Mouse (Mus musculus) embryo, embryonic 10.5 days (tissue): ENCODE results near the gene Kncn.

ENCODE experiments used
- DNase-seq: peaks from one replicate; pipeline ENCODE4 v3.0.0-alpha.2; 2015; ENCODE audit warnings: low spot score

Kncn gene

DNA sequence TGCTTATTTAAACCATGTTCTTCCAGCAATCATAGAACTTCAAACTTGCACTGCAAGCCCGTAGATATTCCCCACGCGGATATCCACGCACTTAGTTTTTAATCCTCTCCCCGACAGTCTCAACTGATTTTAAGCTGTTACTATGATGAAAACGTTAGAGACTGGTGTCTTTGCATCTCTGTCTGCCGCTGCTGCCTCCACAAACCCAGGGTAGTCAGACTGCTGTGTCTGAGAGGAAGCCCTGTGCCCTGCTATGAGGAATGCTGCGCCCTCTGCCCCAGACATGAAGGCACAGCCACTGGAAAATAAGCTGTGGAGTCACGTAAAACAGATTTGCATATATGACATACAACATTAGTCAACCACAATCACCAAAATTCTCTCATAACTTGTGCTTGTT lies 5.4 kb upstream of the Kncn start:
- no peak for DNase-seq

DNA sequence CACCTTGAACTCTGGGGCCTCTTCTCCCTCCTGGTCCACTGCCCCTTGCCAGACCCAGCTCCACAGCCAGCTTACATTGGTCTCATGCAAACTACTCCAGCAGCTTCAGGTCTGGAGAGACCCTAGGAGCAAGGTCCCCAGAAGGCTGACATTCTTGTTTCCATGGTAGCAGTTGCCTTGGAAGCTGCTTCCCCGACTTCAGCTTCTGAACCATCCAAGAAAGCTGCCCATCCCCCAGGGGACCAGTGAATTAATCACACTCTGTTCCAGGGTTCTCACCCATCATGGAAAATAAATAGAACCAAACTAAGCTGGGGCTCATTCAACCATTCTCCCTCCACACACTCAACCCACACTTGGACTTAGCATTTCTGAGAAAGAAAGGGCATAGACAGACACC lies 3.0 kb upstream of the Kncn start:
- DNase-seq, result peak; percentile 83

- no peak for DNase-seq
Observed at GRCm38 (mm10) chr4:115882195-115882594, 2.0 kb upstream of the Kncn start.

GRCm38 (mm10) chr4:115885846-115886245 lies 1.6 kb downstream of the Kncn start:
- DNase-seq, result no peak

- DNase-seq, result peak; percentile 44
Observed at GRCm38 (mm10) chr4:115886875-115887274, 2.7 kb downstream of the Kncn start.

DNA sequence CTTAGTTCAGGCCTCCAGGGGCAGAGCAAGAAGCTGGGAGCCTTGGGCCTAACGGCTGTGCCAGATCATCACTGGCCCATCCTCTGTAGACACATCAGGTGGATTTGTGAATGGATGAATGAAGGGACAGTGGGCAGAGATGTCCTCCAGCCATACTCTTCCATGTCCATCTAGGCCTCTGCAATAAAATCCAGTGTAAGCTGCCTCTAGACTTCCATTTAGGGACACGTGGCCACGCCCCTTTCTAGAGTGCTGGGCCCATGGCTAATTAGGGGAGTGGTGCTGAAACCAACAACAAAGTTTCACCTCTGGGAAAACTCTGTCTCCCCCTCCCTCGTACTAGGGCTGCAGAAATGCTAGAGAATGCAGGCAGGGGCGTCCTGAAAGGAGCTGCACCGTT lies 5.9 kb downstream of the Kncn start:
- peak; percentile 45 for DNase-seq

DNA sequence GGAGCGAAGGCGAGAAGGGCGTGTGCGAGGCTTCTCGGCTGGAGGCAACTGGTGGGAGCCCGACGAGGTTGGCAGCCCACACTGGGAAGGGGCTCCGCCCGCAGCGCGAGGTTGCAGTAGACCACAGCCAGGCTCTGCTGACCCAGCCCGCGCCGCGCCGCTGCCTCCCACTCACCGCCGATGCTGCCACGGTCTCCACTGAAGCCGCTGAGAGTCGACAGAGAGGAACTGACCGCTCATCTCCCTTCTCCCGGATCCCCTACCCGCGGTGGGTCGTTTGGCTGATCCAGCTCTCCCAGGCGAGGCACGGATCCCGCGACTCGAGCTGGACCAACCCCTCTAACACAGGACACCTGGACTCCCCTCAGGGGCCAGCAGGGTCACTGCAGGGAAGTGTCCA lies 6.4 kb downstream of the Kncn start, which contains the start of gene 6430628N08Rik:
Gene 6430628N08Rik (plus strand): TSS at position 113 of the 400 bp plus-strand sequence.
- peak; percentile 36 for DNase-seq

GRCm38 (mm10) chr4:115894281-115894680 lies 10.1 kb downstream of the Kncn start:
- DNase-seq, result no peak

- peak; percentile 65 for DNase-seq
Observed at GRCm38 (mm10) chr4:115897901-115898631, 13.9 kb downstream of the Kncn start.

DNA sequence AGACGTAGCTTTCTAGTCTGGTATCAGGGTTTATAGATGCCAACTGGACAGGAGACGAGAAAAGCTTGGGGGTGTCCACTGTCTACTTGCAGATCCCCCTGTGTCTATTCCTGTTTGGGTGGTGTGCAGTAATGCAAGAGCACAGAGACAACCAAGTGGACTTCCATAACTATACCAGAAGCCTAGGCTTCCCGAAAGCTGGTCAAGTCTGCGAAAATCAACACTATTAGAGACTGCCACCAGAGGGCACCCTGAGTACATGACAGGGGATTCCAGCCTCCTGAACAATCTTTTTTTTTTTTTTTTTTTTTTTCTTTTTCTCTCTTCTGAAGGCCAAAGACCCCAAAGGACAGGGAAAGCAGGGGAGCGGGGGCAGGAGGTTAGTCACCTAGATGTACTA lies 18.6 kb downstream of the Kncn start:
- DNase-seq, result peak; percentile 92

- peak; percentile 70 for DNase-seq
Observed at GRCm38 (mm10) chr4:115904375-115904774, 20.2 kb downstream of the Kncn start.

- peak; percentile 54 for DNase-seq
Observed at GRCm38 (mm10) chr4:115905701-115906100, 21.5 kb downstream of the Kncn start.

DNA sequence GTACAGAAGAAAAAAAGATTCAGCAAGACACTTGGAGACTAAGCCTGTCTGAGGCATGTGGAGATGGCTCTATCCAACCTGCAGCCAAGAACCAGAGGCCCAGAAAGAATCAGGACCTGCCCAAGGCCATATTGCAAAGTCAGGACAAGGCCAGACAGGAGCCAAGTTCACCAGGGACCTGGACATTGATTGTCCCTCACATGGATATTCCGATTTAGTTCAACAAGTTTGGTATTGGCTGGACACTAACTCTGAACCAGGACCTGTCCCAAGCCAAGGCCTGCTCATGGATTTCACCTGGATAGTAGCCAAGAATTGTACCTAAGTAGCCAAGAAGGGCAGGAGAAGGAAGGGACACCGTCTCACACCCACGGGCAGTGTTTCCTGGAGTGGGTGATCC lies 22.6 kb downstream of the Kncn start:
- DNase-seq, result no peak

GRCm38 (mm10) chr4:115907994-115908393 lies 23.8 kb downstream of the Kncn start:
- DNase-seq, result no peak

DNA sequence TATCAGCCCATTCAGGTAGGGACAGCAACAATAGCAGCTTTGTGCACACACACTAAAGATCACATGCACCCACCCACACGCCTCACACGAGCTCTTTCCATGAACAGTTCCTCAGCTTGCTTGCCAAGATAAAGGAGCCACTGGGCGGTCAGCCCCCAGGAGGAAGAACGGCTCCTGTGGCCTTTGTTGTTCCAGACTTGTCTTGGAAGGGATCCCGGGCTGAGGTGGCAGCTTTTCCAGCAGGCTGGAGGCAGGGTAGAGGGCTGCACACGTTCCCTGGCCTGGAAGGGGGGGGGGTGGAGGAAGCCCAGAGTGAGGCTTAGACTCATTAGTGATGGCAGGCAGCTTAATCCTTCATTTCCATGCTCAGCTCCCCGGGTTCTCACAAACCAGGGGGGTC lies 24.4 kb downstream of the Kncn start:
- DNase-seq, result no peak

DNA sequence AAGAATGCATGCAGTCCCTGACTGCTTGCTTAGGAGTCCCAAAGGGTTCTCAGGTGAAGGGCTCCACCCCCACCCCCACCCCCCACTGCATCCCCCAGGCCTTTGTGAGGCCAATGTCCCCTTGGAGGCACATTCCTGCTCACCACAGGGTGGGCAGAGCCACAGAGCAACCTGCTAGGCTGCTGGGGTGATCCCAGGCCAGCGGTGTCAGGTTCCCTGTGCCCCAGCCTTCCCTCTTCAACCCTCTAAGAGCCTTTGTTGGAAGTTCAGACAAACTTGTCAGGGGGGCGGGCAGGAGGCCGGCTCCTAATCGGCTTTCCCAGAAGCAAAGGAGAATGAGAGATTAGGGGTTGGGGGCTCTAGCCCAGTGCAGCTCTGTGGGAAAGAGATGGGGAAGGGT lies 27.4 kb downstream of the Kncn start:
- peak; percentile 59 for DNase-seq

- DNase-seq, result no peak
Observed at GRCm38 (mm10) chr4:115919911-115920310, 35.7 kb downstream of the Kncn start.

- no peak for DNase-seq
Observed at GRCm38 (mm10) chr4:115922688-115923087, 38.5 kb downstream of the Kncn start.

DNA sequence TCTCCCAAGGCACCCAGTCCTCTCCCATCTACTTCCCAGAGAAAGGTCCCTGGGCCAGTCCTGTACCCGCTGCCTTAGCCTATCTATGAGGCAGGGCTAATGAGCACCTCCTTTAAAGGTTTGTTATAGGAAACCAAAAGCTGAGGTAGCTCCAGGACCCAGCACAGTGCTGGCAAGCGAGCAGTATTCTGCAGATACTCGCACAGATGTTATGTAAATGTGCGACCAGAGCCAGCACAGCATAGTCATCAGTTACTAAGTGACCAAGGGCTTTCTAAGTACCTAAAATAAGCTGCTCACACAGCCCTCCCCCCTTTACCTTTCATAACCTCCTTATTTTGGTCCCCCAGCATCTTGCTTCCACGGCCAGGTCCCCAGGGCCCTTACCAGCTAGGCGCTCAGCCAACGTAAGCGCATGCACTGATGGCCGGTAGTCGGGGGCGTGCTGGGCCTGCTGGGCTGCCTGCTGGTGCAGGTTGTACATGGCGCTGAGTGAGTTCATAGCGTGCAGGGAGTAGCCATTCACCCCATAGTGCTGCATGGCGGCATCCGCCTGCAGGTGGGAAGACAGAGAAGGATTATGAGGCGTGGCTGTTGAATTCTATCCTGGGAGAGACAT lies 39.2 kb downstream of the Kncn start:
- no peak for DNase-seq

DNA sequence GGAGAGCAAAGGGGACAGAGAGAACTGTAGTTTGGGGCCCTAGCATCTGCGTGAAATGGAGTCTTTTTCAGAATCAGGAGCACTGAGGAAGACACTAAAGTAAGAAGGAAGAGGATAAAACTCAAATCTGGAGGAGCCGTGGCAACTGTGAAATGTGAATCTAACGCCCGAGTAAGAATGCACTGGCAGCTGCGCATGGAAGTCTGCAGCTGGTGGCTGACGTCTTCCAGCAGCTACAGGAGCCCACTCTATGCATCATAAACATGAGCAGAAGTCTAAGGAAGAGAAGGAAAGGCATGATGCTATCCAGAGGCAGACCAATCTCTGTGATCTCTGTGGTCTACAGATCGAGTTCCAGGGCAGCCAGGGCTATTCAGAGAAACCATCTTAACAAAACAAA lies 43.4 kb downstream of the Kncn start:
- no peak for DNase-seq

- DNase-seq, result no peak
Observed at GRCm38 (mm10) chr4:115931556-115932088, 47.4 kb downstream of the Kncn start.

DNA sequence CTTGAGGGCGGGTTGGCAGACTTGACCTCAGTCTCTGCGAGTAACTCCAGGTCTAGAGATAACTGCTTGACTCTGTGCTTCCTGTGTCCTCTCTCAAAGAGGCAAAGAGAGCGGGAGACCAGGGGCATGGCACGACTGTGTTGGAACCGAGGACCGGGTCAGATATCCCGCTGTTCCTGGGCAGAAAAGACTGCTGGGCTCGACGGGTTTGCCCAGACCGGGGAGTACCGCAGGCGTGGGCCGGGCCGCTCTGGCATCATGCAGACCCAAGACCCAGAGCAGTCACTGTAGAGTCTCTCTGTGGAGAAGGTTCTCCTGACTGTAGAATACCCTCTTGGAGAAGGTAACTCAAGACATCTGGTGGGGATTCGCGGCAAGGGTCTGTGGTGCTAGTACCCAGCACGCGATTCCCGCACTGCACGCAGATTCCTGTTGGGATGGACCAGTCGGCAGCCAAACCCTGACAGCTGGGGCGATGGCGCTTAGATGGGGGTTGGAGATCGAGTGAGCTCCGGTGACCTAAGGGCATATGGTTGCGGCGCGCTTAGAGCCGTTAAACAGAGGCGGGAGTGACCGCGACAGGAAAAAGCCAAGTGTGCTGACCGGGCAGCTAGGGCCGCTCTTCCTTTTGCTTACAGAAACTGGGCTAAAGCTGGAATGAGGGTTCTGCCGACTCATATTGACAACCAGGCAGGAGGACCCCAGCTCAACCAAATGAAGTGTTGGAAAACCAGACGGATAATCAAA lies 51.8 kb downstream of the Kncn start:
- peak; percentile 68 for DNase-seq

DNA sequence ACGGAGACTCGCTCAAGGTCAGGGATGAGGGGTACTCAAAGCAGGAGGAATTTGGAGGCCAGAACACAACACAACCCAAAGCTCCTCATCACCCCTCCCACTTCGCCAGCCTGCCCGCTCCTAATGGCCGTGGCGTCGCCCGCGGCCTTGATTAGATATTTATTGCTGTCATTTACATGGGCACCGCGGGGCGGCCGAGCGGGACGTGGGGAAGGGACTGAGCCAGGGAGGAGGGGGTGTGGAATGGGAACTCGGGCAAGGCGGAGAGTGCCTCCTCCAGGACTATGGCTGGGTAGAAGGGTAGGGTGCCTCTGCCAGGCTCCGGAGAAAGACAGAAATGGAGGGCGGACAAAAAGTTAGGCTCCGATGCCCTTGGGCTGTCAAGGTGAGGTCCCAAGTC lies 52.4 kb downstream of the Kncn start:
- DNase-seq, result no peak
